Mouse (Mus musculus) kidney, embryonic 15.5 days (tissue): Measurements from ENCODE around the gene Fig4. TPM values are rescaled to one million over a fixed set of nuclear protein-coding genes. Genes with fewer than 3 reads are reported as not detected.

Experiments used
- ATAC-seq: fragments of 200-750 bp; cut with Nextera tagmentation; replicated peaks from 2 replicates; pipeline ENCODE4 v1.8.0; 2017; ENCODE audit warnings: moderate TSS enrichment; ENCODE audit not compliant: low FRiP score
- H3K27ac ChIP-seq: fragments of 300-500 bp; sonication (generic); 2 replicates; pipeline ENCODE4 v1.5.1; 2015; ENCODE audit warnings: mild to moderate bottlenecking, inconsistent platforms
- H3K27me3 ChIP-seq: fragments of 300-500 bp; sonication (generic); 2 replicates; pipeline ENCODE4 v1.6.1; 2015; ENCODE audit warnings: inconsistent platforms
- H3K36me3 ChIP-seq: fragments of 300-500 bp; sonication (generic); 2 replicates; pipeline ENCODE4 v1.6.1; 2015; ENCODE audit warnings: inconsistent platforms
- H3K4me1 ChIP-seq: fragments of 300-500 bp; sonication (generic); 2 replicates; pipeline ENCODE4 v1.6.1; 2015; ENCODE audit warnings: inconsistent platforms
- H3K4me2 ChIP-seq: fragments of 300-500 bp; sonication (generic); 2 replicates; pipeline ENCODE4 v1.6.1; 2015; ENCODE audit warnings: moderate library complexity, mild to moderate bottlenecking, inconsistent platforms
- H3K4me3 ChIP-seq: fragments of 300-500 bp; sonication (generic); replicated peaks from 2 replicates; pipeline ENCODE4 v1.5.1; 2015; ENCODE audit warnings: mild to moderate bottlenecking, inconsistent platforms
- H3K9ac ChIP-seq: fragments of 300-500 bp; sonication (generic); 2 replicates; pipeline ENCODE4 v1.6.1; 2015; ENCODE audit warnings: mild to moderate bottlenecking, inconsistent platforms
- H3K9me3 ChIP-seq: fragments of 300-500 bp; sonication (generic); replicated peaks from 2 replicates; pipeline ENCODE4 v1.6.1; 2016; ENCODE audit warnings: inconsistent platforms
- WGBS: fragments of 180-500 bp; shearing (Covaris S2); methylation state at CpG from one replicate; pipeline ENCODE4 v1.1.7; 2015; ENCODE audit warnings: mixed read lengths; 5-methylcytosine and 5-hydroxymethylcytosine counted together
- polyA plus RNA-seq: library from polyadenylated mRNA; unstranded; fragments of >200 nt; fragmentation: Nextera tagmentation; extraction: Ambion mirVana; gene quantifications from 2 replicates; pipeline ENCODE4 v1.2.1, GENCODE M21; 2015

Gene Fig4
- polyA plus RNA-seq, 1 experiment from 2014 or later, result 17.5 TPM

DNA sequence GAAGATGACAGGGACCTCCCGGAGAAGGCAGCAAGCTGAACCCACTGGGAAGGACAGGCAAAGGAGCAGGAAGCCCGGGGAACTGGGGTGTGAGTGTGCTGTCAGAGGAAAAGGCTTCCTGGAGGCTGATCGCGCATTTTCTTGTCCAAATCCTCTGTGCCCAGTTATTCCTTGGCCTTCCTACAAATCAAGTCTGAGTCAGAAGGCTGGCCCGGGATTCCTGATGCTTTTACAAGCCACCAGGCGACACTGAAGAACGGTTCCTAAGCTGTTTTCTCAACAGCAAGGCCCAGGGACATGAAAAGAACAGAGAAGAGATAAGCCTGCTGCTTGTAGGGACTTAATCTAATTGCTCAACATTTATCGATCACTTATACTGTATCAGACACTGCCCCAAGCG lies 68.5 kb downstream of the Fig4 start:
- Histone ChIP-seq H3K9ac (no peak overlapping the region), H3K27me3 (no peaks in the 10 kb centered on the region), H3K4me1 (no peaks in the 10 kb centered on the region), H3K4me3 (no peak overlapping the region), H3K4me2 (no peak overlapping the region), H3K9me3 (no peaks in the 10 kb centered on the region), H3K36me3 (no peaks in the 10 kb centered on the region), H3K27ac (no peak overlapping the region)
- no peak for ATAC-seq
- 63% methylated on average over 9 of the region's 9 CpGs for WGBS

DNA sequence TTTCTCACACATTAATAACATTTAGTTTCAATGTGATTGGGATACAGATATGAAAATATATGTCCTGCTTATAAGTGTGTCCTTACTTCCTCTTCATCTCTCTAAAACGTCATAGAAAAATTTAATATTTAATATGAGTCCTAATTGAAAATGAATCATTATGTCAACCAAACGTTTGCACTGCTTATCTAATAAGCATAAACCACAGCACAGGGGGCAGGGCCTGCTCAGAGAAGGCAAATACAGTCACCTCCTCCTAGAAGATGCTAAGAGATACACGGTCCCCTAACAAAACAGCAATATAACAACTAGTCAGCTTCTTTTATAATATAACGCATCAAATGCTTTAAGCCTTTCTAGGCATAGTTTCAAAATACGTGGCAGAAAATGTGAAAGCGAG lies 69.9 kb downstream of the Fig4 start:
- H3K27ac ChIP-seq, result no peak overlapping the region
- no peaks in the 10 kb centered on the region for H3K36me3 ChIP-seq
- WGBS, result 83% methylated on average over 6 of the region's 6 CpGs
- no peaks in the 10 kb centered on the region for H3K9me3 ChIP-seq
- no peak overlapping the region for H3K4me3 ChIP-seq
- ATAC-seq, result no peak
- H3K4me1 ChIP-seq, result no peaks in the 10 kb centered on the region
- no peak overlapping the region for H3K4me2 ChIP-seq
- no peak overlapping the region for H3K9ac ChIP-seq
- no peaks in the 10 kb centered on the region for H3K27me3 ChIP-seq

- Histone ChIP-seq H3K27ac (no peak overlapping the region), H3K9me3 (no peaks in the 10 kb centered on the region), H3K9ac (no peak overlapping the region), H3K4me3 (no peak overlapping the region), H3K36me3 (no peaks in the 10 kb centered on the region), H3K4me2 (no peak overlapping the region), H3K4me1 (no peaks in the 10 kb centered on the region), H3K27me3 (no peaks in the 10 kb centered on the region)
- WGBS, result 85% methylated on average over 6 of the region's 6 CpGs
- no peak for ATAC-seq
Observed at GRCm38 (mm10) chr10:41231163-41231835, 71.8 kb downstream of the Fig4 start.

DNA sequence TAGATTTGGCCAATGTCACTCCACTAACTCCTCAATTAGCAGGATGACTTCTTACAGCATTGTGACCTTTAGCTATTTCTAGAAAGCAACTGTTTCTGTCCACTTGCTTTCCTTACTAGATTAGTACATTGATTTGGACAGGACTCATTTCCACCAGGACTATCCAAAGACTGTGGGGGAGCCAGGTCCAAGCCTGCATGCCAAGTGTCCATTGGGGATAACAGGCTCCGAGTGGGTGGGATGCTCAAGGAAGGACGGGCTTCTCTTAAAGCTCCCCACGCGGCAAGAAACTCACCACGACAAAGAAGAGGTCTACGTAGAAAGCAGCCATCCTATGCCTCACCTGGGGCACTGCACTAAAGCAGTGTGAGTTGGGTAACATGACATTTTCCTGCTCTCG lies 75.4 kb downstream of the Fig4 start:
- no peak for ATAC-seq
- no peak overlapping the region for H3K4me2 ChIP-seq
- H3K4me1 ChIP-seq, result no peaks in the 10 kb centered on the region
- no peaks in the 10 kb centered on the region for H3K9me3 ChIP-seq
- no peaks in the 10 kb centered on the region for H3K27me3 ChIP-seq
- H3K4me3 ChIP-seq, result no peak overlapping the region
- H3K36me3 ChIP-seq, result peaks cover 4% of the 10 kb centered on the region; the same call in 1 of the 2 replicates
- H3K27ac ChIP-seq, result no peak overlapping the region
- no peak overlapping the region for H3K9ac ChIP-seq
- WGBS, result 90% methylated on average over 7 of the region's 7 CpGs

- H3K27me3 ChIP-seq, result no peaks in the 10 kb centered on the region
- WGBS, result 72% methylated on average over 4 of the region's 4 CpGs
- H3K4me2 ChIP-seq, result no peak overlapping the region
- no peak for ATAC-seq
- H3K9ac ChIP-seq, result no peak overlapping the region
- H3K27ac ChIP-seq, result no peak overlapping the region
- no peaks in the 10 kb centered on the region for H3K4me1 ChIP-seq
- peaks cover 4% of the 10 kb centered on the region; the same call in 1 of the 2 replicates for H3K36me3 ChIP-seq
- no peaks in the 10 kb centered on the region for H3K9me3 ChIP-seq
- no peak overlapping the region for H3K4me3 ChIP-seq
Observed at GRCm38 (mm10) chr10:41223499-41223898, 79.6 kb downstream of the Fig4 start.

DNA sequence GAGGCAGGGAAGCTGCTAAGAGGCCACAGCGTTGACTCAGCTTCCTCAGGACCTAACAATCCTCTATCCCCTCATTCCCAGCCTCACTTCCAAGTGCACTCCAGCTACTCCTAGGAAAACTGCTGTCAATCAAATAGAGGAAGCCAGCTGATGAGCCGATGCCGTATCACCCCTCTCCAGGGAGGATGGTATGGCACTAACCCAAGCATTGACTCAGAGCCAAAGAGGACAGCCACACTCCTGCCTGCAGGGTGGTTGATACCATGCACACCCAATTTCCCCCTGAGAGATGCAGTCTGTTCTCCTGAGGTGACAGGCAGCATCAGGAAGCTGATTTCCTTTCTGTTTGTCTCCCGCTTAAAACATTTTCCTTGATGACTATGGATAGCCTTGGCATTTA lies 81.9 kb downstream of the Fig4 start:
- Histone ChIP-seq H3K9ac (no peak overlapping the region), H3K4me2 (no peak overlapping the region), H3K4me1 (no peaks in the 10 kb centered on the region), H3K36me3 (peaks cover 4% of the 10 kb centered on the region; the same call in 1 of the 2 replicates), H3K4me3 (no peak overlapping the region), H3K27me3 (no peaks in the 10 kb centered on the region), H3K27ac (no peak overlapping the region), H3K9me3 (no peaks in the 10 kb centered on the region)
- 76% methylated on average over 4 of the region's 4 CpGs for WGBS
- no peak for ATAC-seq

GRCm38 (mm10) chr10:41218897-41219296 lies 84.2 kb downstream of the Fig4 start:
- 86% methylated on average over 10 of the region's 10 CpGs for WGBS
- no peaks in the 10 kb centered on the region for H3K27me3 ChIP-seq
- H3K9me3 ChIP-seq, result no peaks in the 10 kb centered on the region
- H3K36me3 ChIP-seq, result peaks cover 4% of the 10 kb centered on the region; the same call in 1 of the 2 replicates
- no peak overlapping the region for H3K27ac ChIP-seq
- ATAC-seq, result no peak
- no peak overlapping the region for H3K4me2 ChIP-seq
- no peaks in the 10 kb centered on the region for H3K4me1 ChIP-seq
- H3K4me3 ChIP-seq, result no peak overlapping the region
- H3K9ac ChIP-seq, result no peak overlapping the region

DNA sequence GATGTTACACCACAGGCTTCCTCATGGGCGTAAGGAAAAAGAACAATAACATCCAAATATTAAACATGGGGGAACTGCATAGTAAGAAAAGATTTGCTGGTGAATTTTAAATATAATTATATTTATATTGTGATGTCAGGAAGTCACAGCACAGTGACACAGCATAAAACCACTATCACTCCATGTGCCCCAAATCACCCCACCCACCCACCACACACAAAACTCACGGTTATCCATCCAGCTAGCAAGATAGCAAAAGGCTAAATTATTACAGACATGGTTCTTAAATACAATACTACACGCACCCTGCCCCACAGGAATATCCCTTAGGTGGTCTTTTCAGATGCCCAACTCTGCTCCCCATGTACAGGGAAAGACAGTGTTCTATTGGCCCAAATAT lies 89.0 kb downstream of the Fig4 start:
- Histone ChIP-seq H3K9ac (no peak overlapping the region), H3K27me3 (no peaks in the 10 kb centered on the region), H3K4me3 (no peak overlapping the region), H3K27ac (no peak overlapping the region), H3K36me3 (no peaks in the 10 kb centered on the region), H3K4me1 (no peaks in the 10 kb centered on the region), H3K9me3 (no peaks in the 10 kb centered on the region), H3K4me2 (no peak overlapping the region)
- ATAC-seq, result no peak
- WGBS, result 85% methylated on average over 3 of the region's 3 CpGs

DNA sequence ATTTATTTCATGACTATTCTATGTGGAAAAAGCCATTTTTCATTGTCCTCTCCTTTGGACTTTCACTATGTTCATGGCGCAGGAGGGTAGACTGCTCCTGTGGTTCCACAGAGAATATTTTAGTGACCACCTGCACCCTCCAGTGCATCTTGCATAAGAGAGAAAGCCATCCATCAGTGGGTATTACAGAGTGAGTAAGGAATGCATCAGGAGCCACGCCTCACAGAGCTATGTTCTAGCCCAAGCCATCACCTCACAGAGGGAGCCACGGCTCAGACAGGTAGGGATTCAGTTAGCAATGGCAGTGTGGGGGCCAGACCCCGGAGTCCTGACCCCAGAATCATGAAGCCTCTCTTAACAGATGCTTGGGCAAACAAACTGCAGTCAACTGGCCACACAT lies 93.5 kb downstream of the Fig4 start:
- Histone ChIP-seq H3K36me3 (no peaks in the 10 kb centered on the region), H3K4me1 (no peaks in the 10 kb centered on the region), H3K4me2 (no peak overlapping the region), H3K9ac (no peak overlapping the region), H3K4me3 (no peak overlapping the region), H3K27ac (no peak overlapping the region), H3K27me3 (no peaks in the 10 kb centered on the region), H3K9me3 (no peaks in the 10 kb centered on the region)
- 80% methylated on average over 4 of the region's 4 CpGs for WGBS
- ATAC-seq, result peak; percentile 62; the same call in 1 of the 2 replicates

GRCm38 (mm10) chr10:41208860-41209377 lies 94.1 kb downstream of the Fig4 start:
- ATAC-seq, result peak; percentile 70; the same call in 1 of the 2 replicates
- Histone ChIP-seq H3K9ac (no peak overlapping the region), H3K27me3 (no peaks in the 10 kb centered on the region), H3K4me1 (no peaks in the 10 kb centered on the region), H3K27ac (no peak overlapping the region), H3K36me3 (no peaks in the 10 kb centered on the region), H3K4me3 (no peak overlapping the region), H3K4me2 (no peak overlapping the region), H3K9me3 (no peaks in the 10 kb centered on the region)
- 75% methylated on average over 6 of the region's 6 CpGs for WGBS

DNA sequence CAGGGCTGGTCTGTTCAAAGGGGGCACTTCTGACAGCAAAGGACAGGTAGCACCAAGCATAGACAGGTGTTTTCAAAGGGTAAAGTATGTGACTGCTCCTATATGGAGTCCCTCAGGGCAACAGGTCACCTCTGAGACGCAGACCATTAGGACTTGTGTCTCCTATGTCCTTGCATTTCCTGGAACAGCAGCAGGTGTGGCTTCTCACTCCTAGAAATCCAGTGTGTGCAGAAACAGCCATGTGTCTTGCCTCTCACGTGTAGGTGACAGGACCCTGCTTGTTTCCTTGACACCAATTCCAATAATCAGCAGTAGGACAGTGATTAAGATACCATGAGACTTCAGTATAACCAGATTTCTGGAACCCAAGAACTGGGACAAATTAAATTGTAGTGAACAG lies 97.4 kb downstream of the Fig4 start:
- Histone ChIP-seq H3K27ac (no peak overlapping the region), H3K9ac (no peak overlapping the region), H3K9me3 (no peaks in the 10 kb centered on the region), H3K36me3 (no peaks in the 10 kb centered on the region), H3K4me1 (no peaks in the 10 kb centered on the region), H3K4me3 (no peak overlapping the region), H3K27me3 (no peaks in the 10 kb centered on the region), H3K4me2 (no peak overlapping the region)
- 46% methylated on average over 2 of the region's 2 CpGs for WGBS
- no peak for ATAC-seq

- ATAC-seq, result peak; percentile 80
- Histone ChIP-seq H3K27me3 (no peaks in the 10 kb centered on the region), H3K36me3 (no peaks in the 10 kb centered on the region), H3K27ac (no peak overlapping the region), H3K9me3 (no peaks in the 10 kb centered on the region), H3K4me1 (no peaks in the 10 kb centered on the region), H3K9ac (no peak overlapping the region), H3K4me3 (no peak overlapping the region), H3K4me2 (no peak overlapping the region)
- WGBS, result 67% methylated on average over 11 of the region's 11 CpGs
Observed at GRCm38 (mm10) chr10:41204637-41205315, 98.3 kb downstream of the Fig4 start.
